Mouse (Mus musculus) cerebellum, adult 11-12 months (tissue): ENCODE data around the gene Olfr1192-ps1.
"Not testable (repeated sequence)": the region's sequence is repeated elsewhere in the genome, so short reads cannot be mapped to it uniquely, and the experiment has no call there.

Source experiments
- DNase-seq: peaks from one replicate; pipeline ENCODE4 v3.0.0; 2022

The Olfr1192-ps1 gene

GRCm38 (mm10) chr2:88648209-88648608 is at the start of gene Olfr1192-ps1:
Gene Olfr1192-ps1 (plus strand): TSS chr2:88648509.
- no peak for DNase-seq

GRCm38 (mm10) chr2:88640242-88640641 is 8.1 kb upstream of the Olfr1192-ps1 start, which contains the start of gene Olfr1191-ps1:
Gene Olfr1191-ps1 (plus strand): TSS chr2:88640542.
- DNase-seq = not testable (repeated sequence)

GRCm38 (mm10) chr2:88675328-88675727 is 27.0 kb downstream of the Olfr1192-ps1 start, which contains the start of gene Olfr1193:
Gene Olfr1193 (plus strand): TSS chr2:88675628.
- DNase-seq = not testable (repeated sequence)

- DNase-seq = no peak
Measured at GRCm38 (mm10) chr2:88689087-88689486, 40.8 kb downstream of the Olfr1192-ps1 start, which contains the start of gene Olfr1195. Gene Olfr1195 (minus strand): TSS chr2:88689187.

DNA sequence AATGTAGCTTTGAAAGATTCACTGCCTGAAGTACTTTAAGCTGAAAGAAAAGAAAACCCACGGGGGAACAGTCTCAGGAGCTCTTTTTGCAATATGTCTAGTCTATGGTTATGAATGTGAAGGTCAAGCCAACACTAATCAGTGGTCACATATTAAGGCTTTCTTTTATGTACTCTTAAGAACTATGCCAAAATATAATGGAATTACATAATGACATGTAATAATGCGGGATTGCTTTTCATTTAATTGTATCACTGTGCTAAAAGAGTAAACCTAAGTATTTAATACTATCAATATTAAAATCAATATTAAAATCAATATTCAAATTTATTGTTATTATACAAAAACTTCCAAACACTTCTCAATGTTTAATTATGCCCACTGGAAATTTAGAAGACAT is 56.2 kb downstream of the Olfr1192-ps1 start, which contains the start of gene Olfr1196:
Gene Olfr1196 (minus strand): TSS at position 101 of the 400 bp plus-strand sequence.
- DNase-seq = no peak
